Mouse (Mus musculus) C2C12 (cell line): ENCODE results near the gene Slc26a1.

ENCODE experiments used
- CEBPB ChIP-seq: IDR thresholded peaks from one replicate; pipeline ENCODE4 v1.6.1; 2011; ENCODE audit warnings: low read depth, mild to moderate bottlenecking, control low read depth, moderate library complexity
- CTCF ChIP-seq: IDR thresholded peaks from one replicate; pipeline ENCODE4 v1.5.1; 2011; ENCODE audit not compliant: control insufficient read depth, insufficient read depth, insufficient read length

GRCm38 (mm10) chr5:108680871-108681270 is 5.5 kb upstream of the Slc26a1 start:
- no peak for TF ChIP-seq CEBPB
- TF ChIP-seq CTCF, result no peak
